Mouse (Mus musculus) lung, postnatal 14 days (tissue): ENCODE measurements at regions not wholly inside any gene's neighbourhood (a gene's known extent, or its start where the extent isn't known, plus 50 kb on each side); places are given as distances from the start of the nearest gene placed in this dataset.

Source experiments
- DNase-seq: peaks from one replicate; pipeline ENCODE4 v3.0.0; 2021

- no peak for DNase-seq
Observed at GRCm38 (mm10) chr16:39285028-39285744, 392.7 kb downstream of the Igsf11 start.

- no peak for DNase-seq
Observed at GRCm38 (mm10) chr16:39286797-39287565, 394.5 kb downstream of the Igsf11 start.

GRCm38 (mm10) chr16:39298856-39299255, 406.4 kb downstream of the Igsf11 start:
- no peak for DNase-seq

- DNase-seq, result no peak
Observed at GRCm38 (mm10) chr16:39302902-39303361, 410.5 kb downstream of the Igsf11 start.

GRCm38 (mm10) chr16:39303371-39303770, 410.9 kb downstream of the Igsf11 start:
- no peak for DNase-seq

GRCm38 (mm10) chr16:39307951-39308350, 415.5 kb downstream of the Igsf11 start:
- DNase-seq, result no peak

- DNase-seq, result peak; percentile 1
Observed at GRCm38 (mm10) chr16:39316752-39317594, 424.5 kb downstream of the Igsf11 start.

GRCm38 (mm10) chr16:39325627-39326026, 433.2 kb downstream of the Igsf11 start:
- no peak for DNase-seq

GRCm38 (mm10) chr16:39363657-39364056, 471.2 kb downstream of the Igsf11 start:
- no peak for DNase-seq

- no peak for DNase-seq
Observed at GRCm38 (mm10) chr16:39368276-39368675, 475.8 kb downstream of the Igsf11 start.

- DNase-seq, result no peak
Observed at GRCm38 (mm10) chr16:39374616-39375015, 482.1 kb downstream of the Igsf11 start.

GRCm38 (mm10) chr16:39379959-39380358, 487.5 kb downstream of the Igsf11 start:
- no peak for DNase-seq

- DNase-seq, result no peak
Observed at GRCm38 (mm10) chr16:39389943-39390342, 497.5 kb downstream of the Igsf11 start.

GRCm38 (mm10) chr16:39390626-39391025, 498.2 kb downstream of the Igsf11 start:
- DNase-seq, result no peak

GRCm38 (mm10) chr16:39402101-39402749, 509.8 kb downstream of the Igsf11 start:
- no peak for DNase-seq

GRCm38 (mm10) chr16:39431581-39431980, 539.1 kb downstream of the Igsf11 start:
- no peak for DNase-seq

- DNase-seq, result no peak
Observed at GRCm38 (mm10) chr16:39445740-39446139, 538.4 kb upstream of the Lsamp start.

- no peak for DNase-seq
Observed at GRCm38 (mm10) chr16:39453400-39454138, 530.6 kb upstream of the Lsamp start.
